Mouse (Mus musculus): ENCODE measurements around the gene Iqsec3.

Gene Iqsec3

GRCm38 (mm10) chr6:121473093-121473821 lies at the start of gene Iqsec3:
Gene Iqsec3, minus strand, starts transcription at chr6:121473678.
- DNase-seq (ENCODE audit: inconsistent ontology term), result peak; percentile 92

DNA sequence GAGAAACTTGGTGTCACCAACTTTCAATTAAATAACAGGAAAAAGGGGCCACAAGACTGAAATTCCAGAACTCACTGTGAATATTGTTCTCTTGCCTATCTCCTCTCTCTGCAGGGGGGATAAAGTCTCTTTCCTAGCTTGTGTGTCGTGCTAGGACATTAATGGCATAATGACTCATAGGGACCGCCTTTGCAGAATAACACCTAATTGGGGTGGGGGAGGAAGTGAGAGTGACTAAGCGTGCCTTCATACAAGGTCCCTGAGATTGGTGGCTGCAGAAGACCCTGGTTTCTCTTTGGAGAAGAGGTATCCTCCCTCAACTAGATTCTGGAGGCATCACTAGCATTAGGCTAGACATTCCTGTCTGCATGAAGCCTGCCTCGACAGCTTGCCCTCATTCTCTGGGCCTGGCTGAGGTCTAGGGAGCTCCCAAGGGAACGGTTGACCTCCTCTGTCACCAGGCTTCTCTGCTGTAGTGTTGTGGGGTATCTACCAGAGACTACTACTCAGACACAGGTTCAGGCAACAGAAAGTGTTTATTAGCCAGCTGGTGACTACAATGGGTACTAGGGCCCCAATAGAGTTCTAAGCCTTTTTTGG lies 48.7 kb upstream of the Iqsec3 start:
- DNase-seq (ENCODE audit: inconsistent ontology term), result peak; percentile 5

DNA sequence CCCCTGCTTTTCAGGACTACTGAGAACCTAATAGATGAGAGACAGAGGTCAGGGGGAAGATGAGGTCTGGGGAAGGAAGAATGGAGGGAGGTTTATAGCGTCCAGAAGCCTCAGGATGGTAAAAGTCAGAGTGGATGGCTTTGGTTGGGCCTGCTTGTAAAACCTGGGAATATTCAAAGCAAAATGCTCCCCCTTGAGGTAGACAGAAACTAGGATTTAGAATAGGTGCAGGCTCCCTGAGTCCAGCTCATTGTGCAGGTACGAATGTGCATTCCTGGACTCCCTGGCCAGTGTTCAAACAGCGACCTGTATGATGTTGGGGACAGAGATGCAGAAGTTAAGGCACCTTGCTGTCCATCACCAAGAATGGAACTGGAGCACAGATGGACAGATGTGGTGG lies 47.6 kb upstream of the Iqsec3 start:
- DNase-seq (ENCODE audit: inconsistent ontology term), result no peak

GRCm38 (mm10) chr6:121519896-121520295 lies 46.4 kb upstream of the Iqsec3 start:
- no peak for DNase-seq (ENCODE audit: inconsistent ontology term)

- DNase-seq (ENCODE audit: inconsistent ontology term), result no peak
Observed at GRCm38 (mm10) chr6:121519266-121519810, 45.9 kb upstream of the Iqsec3 start.

GRCm38 (mm10) chr6:121517726-121518125 lies 44.2 kb upstream of the Iqsec3 start:
- DNase-seq (ENCODE audit: inconsistent ontology term), result no peak

GRCm38 (mm10) chr6:121510381-121510780 lies 36.9 kb upstream of the Iqsec3 start:
- no peak for DNase-seq (ENCODE audit: inconsistent ontology term)

GRCm38 (mm10) chr6:121509871-121510270 lies 36.4 kb upstream of the Iqsec3 start:
- no peak for DNase-seq (ENCODE audit: inconsistent ontology term)

DNA sequence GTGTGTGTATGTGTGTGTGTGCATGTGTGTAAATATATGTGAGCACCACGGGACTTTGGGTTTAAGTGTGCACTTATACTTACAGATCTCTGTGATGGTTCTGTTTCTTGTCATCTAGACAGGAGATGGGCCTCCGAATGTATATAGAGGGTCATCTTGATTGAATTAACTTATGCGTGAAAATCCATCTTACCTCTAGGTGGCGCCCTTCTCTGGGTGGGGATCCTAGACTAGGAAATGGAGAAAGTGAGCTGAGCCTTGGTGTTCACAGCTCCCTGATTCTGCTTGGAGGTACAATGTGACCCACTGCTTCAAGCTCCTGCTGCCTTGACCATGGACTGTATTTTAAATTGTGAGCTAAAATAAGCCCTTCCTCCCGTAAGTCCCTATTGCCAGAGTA lies 34.8 kb upstream of the Iqsec3 start:
- no peak for DNase-seq (ENCODE audit: inconsistent ontology term)

DNA sequence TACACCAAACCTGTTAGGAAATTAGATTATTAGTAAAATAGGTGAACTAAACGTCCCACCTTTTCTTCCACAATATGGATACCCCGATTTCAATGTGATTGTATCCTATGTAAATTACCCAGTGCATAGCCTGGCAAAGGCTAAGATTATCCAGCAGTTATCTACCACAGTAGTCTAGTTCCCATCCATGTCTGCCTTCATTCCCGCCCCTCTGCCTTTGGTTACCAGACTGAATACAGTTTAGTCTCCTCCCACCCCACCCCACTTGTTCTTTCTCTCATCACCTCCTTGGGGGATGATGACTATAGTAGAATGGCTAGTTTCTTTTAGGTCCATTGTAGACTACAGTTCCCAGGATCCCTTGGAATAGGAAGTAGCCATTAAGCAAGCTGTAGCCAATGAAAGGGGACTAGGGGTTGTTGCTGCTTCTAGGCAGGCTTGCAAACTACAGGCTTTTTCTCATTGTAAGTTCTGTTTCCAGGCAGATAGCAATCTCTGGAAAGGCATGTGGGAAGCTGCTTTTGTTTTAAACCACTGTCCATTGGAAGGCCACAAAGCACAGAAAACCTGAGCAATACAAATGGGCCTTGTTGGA lies 27.7 kb upstream of the Iqsec3 start:
- DNase-seq (ENCODE audit: inconsistent ontology term), result no peak

DNA sequence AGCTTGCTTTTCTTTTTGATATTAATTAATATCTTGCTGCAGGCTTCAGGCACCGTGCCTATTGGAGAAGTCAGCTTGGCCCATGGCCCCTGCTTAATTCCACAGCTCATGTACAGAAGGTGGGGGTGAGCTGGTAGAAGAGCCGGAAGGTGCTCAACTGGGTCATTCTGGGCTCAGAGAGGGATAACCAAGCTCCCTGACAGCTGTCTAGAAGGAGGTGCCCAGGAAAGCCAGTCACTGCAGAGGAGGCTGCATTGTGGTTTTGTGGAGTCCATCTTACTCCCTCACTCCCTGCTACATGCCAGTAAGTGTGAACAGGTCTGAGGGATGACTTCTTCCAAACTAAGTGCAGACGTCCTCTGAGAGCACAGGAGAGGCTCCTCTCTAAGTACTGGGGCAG lies 26.4 kb upstream of the Iqsec3 start:
- DNase-seq (ENCODE audit: inconsistent ontology term), result no peak

- peak; percentile 6 for DNase-seq (ENCODE audit: inconsistent ontology term)
Observed at GRCm38 (mm10) chr6:121498819-121499535, 25.5 kb upstream of the Iqsec3 start.

GRCm38 (mm10) chr6:121495606-121496005 lies 22.1 kb upstream of the Iqsec3 start:
- no peak for DNase-seq (ENCODE audit: inconsistent ontology term)

DNA sequence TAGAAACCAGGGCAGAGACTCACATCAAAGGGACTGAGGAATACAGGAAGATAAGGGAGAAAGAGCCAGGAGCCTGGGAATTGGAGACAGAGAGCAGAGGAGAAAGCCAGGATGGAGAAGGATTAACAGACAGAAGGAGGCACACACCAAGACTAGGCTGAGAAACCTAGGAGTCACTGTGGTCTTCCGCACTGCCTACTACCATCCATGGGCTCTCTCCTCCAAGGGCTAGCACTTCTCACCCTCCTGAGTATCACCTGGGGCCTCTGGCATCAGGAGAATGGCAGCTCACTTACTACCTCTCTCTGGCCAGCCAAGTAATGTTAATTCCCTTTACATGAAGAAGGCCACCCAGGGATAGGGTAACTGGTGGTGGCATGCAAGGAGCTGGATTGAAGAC lies 21.5 kb upstream of the Iqsec3 start:
- no peak for DNase-seq (ENCODE audit: inconsistent ontology term)

GRCm38 (mm10) chr6:121494319-121494718 lies 20.8 kb upstream of the Iqsec3 start:
- no peak for DNase-seq (ENCODE audit: inconsistent ontology term)

GRCm38 (mm10) chr6:121491339-121491738 lies 17.9 kb upstream of the Iqsec3 start:
- no peak for DNase-seq (ENCODE audit: inconsistent ontology term)

- no peak for DNase-seq (ENCODE audit: inconsistent ontology term)
Observed at GRCm38 (mm10) chr6:121472273-121472672, 1.2 kb downstream of the Iqsec3 start.

- no peak for DNase-seq (ENCODE audit: inconsistent ontology term)
Observed at GRCm38 (mm10) chr6:121468235-121468634, 5.2 kb downstream of the Iqsec3 start.

DNA sequence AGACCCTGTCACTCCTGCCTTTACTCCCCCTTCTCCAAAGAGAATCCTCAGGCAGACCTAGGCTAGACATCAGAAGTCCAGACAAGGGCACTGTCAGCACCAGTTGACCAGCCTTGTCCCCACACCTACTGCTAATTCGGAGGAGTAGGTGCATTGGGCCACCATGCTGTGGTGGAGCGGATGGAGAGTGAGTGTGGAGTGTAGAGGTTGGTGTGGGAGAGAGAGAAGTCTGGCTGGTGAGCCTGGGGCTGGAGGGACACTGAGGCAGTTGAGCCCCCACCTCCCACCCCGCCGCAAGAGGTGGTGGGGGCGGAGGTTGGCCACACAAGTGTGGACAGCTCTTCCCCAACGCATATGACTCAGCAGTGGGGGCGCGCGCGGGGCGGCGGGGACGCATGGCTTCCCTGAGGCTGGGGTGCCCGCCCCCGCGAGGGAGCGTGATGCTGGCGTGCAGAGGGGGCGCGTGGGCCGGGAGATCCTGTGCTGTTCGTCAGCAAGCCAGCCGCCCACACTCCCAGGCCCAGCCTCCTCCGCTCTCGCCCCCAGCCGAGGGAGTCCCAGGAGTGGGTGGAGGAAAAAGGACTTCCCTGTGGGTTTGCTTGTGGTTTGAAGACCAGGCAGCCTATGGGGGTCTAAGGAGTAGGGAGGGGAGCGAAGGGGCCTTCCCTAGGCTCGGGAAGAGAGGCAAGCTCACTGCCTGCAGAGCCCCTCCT lies 10.7 kb downstream of the Iqsec3 start:
- no peak for DNase-seq (ENCODE audit: inconsistent ontology term)

- no peak for DNase-seq (ENCODE audit: inconsistent ontology term)
Observed at GRCm38 (mm10) chr6:121457381-121457780, 16.1 kb downstream of the Iqsec3 start.

- no peak for DNase-seq (ENCODE audit: inconsistent ontology term)
Observed at GRCm38 (mm10) chr6:121456651-121457050, 16.8 kb downstream of the Iqsec3 start.

Data from Muller cell, postnatal 12 days (primary cell).